Mouse (Mus musculus) NIH3T3 (cell line): ENCODE data around the gene Trrap.

Experiments used
- DNase-seq: peaks from one replicate; pipeline ENCODE4 v3.0.0-alpha.2; 2012; ENCODE audit warnings: low read depth

The Trrap gene

GRCm38 (mm10) chr5:144871775-144872174 lies 104.2 kb downstream of the Trrap start:
- peak; percentile 33 for DNase-seq

- DNase-seq, result no peak
These were observed 104.8 kb downstream of the Trrap start for GRCm38 (mm10) chr5:144872326-144872725.

GRCm38 (mm10) chr5:144872867-144873266 lies 105.3 kb downstream of the Trrap start:
- no peak for DNase-seq

GRCm38 (mm10) chr5:144875227-144875626 lies 107.7 kb downstream of the Trrap start:
- no peak for DNase-seq

DNA sequence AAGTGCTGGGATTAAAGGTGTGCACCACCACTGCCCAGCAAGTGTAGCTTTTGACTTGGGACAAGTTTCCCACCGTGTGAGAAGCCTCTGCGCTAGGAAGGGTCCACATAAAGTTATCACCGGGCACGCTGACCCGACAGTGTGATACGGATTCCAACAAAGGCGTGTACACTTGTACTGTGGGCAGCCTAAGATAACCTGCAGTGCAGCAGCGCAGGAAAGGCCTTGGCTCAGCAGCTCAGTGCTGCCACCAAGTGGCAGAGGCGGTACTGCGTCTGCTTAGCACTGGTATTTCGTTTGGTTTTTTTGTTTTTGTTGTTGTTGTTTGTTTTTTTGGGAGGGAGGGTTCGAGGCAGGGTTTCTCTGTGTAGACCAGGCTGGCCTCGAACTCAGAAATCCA lies 108.4 kb downstream of the Trrap start:
- DNase-seq, result peak; percentile 84

- DNase-seq, result no peak
These were observed 109.5 kb downstream of the Trrap start for GRCm38 (mm10) chr5:144877021-144877420.

- no peak for DNase-seq
These were observed 114.3 kb downstream of the Trrap start for GRCm38 (mm10) chr5:144881670-144882399.

GRCm38 (mm10) chr5:144884629-144885217 lies 117.2 kb downstream of the Trrap start:
- peak; percentile 65 for DNase-seq

GRCm38 (mm10) chr5:144885968-144886650 lies 118.6 kb downstream of the Trrap start:
- no peak for DNase-seq

DNA sequence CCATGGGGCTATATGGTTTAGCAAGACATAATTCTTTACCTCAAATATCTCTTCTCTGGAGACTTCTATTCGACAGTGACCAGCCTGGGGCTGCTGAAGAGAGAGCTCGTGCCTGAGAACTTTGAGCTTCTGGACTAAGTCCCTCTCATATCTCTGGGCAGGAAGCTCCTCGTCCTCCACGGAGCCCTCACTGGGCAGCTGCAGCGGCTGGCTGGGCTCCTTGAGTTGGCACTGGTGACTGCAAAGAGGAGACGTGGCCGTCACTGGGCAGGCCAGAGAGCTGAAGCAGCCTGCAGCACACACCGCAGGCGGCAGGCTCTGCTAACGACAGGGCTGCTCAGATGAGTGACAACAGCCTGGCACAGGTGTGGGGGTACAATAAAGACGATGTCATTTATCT lies 123.7 kb downstream of the Trrap start:
- DNase-seq, result no peak

DNA sequence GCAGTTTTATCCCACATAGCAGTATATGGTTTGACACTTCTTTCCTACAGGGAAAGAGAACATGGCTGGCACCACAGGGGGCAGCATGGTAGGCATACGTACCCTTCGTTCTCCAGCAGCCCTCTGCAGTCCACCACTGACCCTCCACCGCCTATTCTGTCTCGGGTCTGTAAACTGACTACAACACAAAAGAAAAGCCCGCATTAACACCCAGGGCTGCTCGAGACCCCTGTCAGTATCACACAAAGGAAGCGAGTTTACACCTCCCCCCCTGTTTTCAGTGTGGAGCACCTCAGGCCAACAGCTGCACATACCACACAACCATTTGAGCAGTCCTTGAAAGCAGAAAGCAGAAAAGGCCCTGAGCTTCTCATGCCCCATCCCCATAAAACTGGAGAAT lies 130.3 kb downstream of the Trrap start:
- DNase-seq, result no peak

DNA sequence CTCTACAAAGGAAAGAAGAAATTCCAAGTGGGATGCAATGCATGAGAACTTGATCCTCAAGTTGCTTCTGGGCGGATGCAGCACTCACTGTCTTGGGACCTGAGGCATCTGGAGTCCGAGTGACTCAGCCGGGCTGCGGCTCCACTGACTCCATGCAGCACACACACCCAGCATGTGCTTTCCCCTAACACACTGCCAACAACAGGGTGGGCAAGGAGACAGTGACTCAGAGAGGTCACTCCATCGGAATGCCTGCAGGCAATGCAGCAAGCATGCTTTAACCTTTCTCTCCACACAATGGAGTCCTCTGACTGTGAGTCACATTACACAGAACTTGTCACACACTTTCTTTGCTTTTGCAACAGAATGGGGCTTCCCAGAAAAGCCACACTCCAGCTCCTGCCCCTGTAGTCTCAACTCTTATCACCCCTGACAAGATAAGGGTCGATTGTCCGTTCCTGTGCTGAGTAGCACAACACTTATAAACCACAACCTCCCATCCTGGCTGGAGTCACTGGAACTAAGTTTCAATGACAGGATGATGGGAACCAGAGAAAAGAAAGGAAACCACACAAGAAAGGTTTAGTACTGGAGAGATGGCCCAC lies 131.0 kb downstream of the Trrap start:
- DNase-seq, result peak; percentile 94

- DNase-seq, result no peak
These were observed 133.5 kb downstream of the Trrap start for GRCm38 (mm10) chr5:144901035-144901434.

DNA sequence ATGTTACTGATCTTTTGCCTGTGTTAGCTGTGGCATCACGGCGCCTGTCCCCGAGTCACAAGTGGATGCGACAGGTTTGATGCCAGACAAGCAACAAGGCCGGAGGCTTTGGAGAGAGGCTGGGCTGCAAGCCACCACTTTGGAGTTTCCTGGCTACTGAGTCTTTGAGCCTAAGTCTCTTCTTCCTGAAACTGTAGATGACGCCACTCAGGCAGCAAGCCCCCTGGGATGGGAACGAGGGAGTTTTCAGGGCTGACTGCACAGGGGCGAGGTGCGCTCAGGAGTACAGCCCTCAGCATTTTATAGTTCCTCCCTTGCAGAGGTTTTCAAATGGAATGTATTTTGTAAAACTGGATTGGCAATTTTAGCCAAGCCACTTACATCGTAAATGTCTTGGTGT lies 134.3 kb downstream of the Trrap start:
- DNase-seq, result no peak

DNA sequence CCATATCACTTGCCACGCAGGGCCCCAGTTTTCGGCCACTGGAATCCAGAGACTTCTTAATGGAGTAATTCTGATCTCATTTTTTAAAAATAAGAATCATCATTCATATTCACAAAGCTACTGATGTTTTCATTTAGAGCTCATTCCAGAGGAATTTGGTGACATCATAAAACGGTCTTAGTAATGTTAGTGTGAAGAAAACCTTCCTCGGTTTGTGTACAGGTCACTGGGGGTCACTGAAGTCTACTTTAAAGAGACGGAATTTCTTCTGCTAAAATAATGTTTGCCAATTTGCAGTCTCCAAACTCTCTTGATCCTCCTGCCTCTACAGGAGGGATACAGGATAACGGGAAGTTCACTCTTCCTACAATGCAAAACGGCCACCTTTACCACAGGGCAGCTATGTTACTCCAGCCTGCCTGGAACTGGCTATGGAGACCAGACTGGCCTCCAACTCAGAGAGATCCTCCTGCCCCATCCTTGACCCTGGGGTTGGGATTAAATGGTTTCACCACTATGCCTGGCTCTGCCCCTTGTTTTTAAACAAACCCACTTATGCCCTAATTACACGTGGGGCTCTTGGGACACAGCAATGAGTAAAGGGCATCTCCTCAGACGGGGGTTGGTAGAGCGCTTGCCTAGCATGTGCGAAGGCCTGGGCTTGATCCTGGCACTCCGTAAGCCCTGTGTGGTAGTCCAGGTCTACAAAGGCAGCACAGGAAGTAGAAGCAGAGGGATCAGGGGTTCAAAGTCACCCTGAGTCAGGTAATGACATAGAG lies 137.0 kb downstream of the Trrap start:
- DNase-seq, result peak; percentile 67

GRCm38 (mm10) chr5:144907591-144907990 lies 140.1 kb downstream of the Trrap start:
- no peak for DNase-seq
